ENCODE assay signal across 14 mouse cellular contexts in genomic region chr4:136224677-136225460, GRCm38 (mm10). TPM values are rescaled to one million over a fixed set of nuclear protein-coding genes. Genes with fewer than 3 reads are reported as not detected.
DNase-seq lines count a peak whose midpoint lies in the region; ATAC-seq and TF ChIP-seq lines count a peak whose summit lies in the region.
"Had no signal": no experiment of that assay in that cellular context is flagged by ENCODE, and none has a peak within 500 bp of the region (broad histone marks: within the 10 kb centered on the region; RNA-seq: fewer than 3 reads in every experiment).

No protein-coding gene starts in this region.

- no peaks in the 10 kb centered on the region for H3K9me3 ChIP-seq in heart, embryonic 10.5 days
- H3K9me3 ChIP-seq in hindbrain, embryonic 14.5 days (ENCODE audit: control insufficient read depth, low read length): no peaks in the 10 kb centered on the region
- H3K9me3 ChIP-seq in midbrain, postnatal 0 days (ENCODE audit: low read length): no peaks in the 10 kb centered on the region
- H3K9me3 ChIP-seq: embryonic facial prominence, embryonic 15.5 days had no signal

- peaks cover 35% of the 10 kb centered on the region for H3K4me1 ChIP-seq in heart, embryonic 10.5 days
- H3K4me1 ChIP-seq in cortical plate, adult 2 months (ENCODE audit: control insufficient read depth, insufficient read depth, low read length): peaks cover 4% of the 10 kb centered on the region
- H3K4me1 ChIP-seq in hindbrain, embryonic 14.5 days (replicated peaks; ENCODE audit: control insufficient read depth, insufficient read depth, low read length): peaks cover 17% of the 10 kb centered on the region
- H3K4me1 ChIP-seq in midbrain, postnatal 0 days (ENCODE audit: insufficient read depth, low read length): peaks cover 9% of the 10 kb centered on the region

- no peak for ATAC-seq in hindbrain, embryonic 14.5 days (ENCODE audit: low FRiP score)
- ATAC-seq in midbrain, postnatal 0 days (ENCODE audit: low FRiP score): no peak

- no peak for TF ChIP-seq CTCF in cortical plate, adult 2 months (IDR thresholded peaks at IDR 0.05; ENCODE audit: extremely low read depth, insufficient read depth, low read length)
- no peak for TF ChIP-seq CTCF in midbrain, postnatal 0 days (IDR thresholded peaks at IDR 0.05)

- no peak overlapping the region for H3K27ac ChIP-seq in heart, embryonic 10.5 days
- H3K27ac ChIP-seq in cortical plate, adult 2 months (ENCODE audit: insufficient read depth, low read length): 0 out of 2 replicates have a peak overlapping the region, but pooled peaks have one; percentile 37
- H3K27ac ChIP-seq in hindbrain, embryonic 14.5 days: peak overlapping the region; percentile 74
- peak overlapping the region; percentile 8 for H3K27ac ChIP-seq in midbrain, postnatal 0 days (ENCODE audit: low read depth, low read length)
- H3K27ac ChIP-seq: embryonic facial prominence, embryonic 15.5 days had no signal

- H3K4me2 ChIP-seq in hindbrain, embryonic 14.5 days (replicated peaks): no peak overlapping the region
- H3K4me2 ChIP-seq in midbrain, postnatal 0 days (ENCODE audit: low read depth, low read length, poor library complexity, severe bottlenecking): no peak overlapping the region
- H3K4me2 ChIP-seq: embryonic facial prominence, embryonic 15.5 days; liver, embryonic 11.5 days had no signal

- no peak for TF ChIP-seq POLR2A in cortical plate, adult 2 months (IDR thresholded peaks at IDR 0.05; ENCODE audit: extremely low read depth, insufficient read depth, low read length)

- H3K27me3 ChIP-seq in heart, embryonic 10.5 days (ENCODE audit: insufficient read depth, poor library complexity, severe bottlenecking): peaks cover 20% of the 10 kb centered on the region
- H3K27me3 ChIP-seq in hindbrain, embryonic 14.5 days (ENCODE audit: control insufficient read depth, insufficient read depth, low read length): no peaks in the 10 kb centered on the region; the same call in 1 of the 2 replicates
- no peaks in the 10 kb centered on the region; the same call in 1 of the 2 replicates for H3K27me3 ChIP-seq in midbrain, postnatal 0 days (ENCODE audit: insufficient read depth, low read length)
- H3K27me3 ChIP-seq: embryonic facial prominence, embryonic 15.5 days had no signal

- 76% methylated on average over 23 of the region's 23 CpGs for WGBS in heart, embryonic 10.5 days
- WGBS in hindbrain, embryonic 14.5 days: 85% methylated on average over 23 of the region's 23 CpGs
- WGBS in midbrain, postnatal 0 days: 85% methylated on average over 23 of the region's 23 CpGs

- DNase-seq in heart, adult 18-20 months: peak; percentile 33 to 61
- no peak for DNase-seq in heart, embryonic 10.5 days (ENCODE audit: low spot score)
- no peak for DNase-seq in hindbrain, embryonic 14.5 days (ENCODE audit: low spot score)
- no peak for DNase-seq in midbrain, postnatal 0 days (ENCODE audit: low spot score)
- no peak for DNase-seq in lung, postnatal 36 days
- no peak for DNase-seq in spleen, postnatal 4 days (ENCODE audit: low spot score in 2 of 2)
- no peak for DNase-seq in layer of hippocampus, adult 18-20 months (ENCODE audit: low spot score in 2 of 2)
- DNase-seq: adrenal gland, postnatal 36 days; B cell, adult 2 months; cerebellum, adult 9-10 months; kidney, adult 8-10 months had no signal

- no peak overlapping the region for H3K9ac ChIP-seq in hindbrain, embryonic 14.5 days
- no peak overlapping the region for H3K9ac ChIP-seq in midbrain, postnatal 0 days (replicated peaks; ENCODE audit: low read length, poor library complexity, severe bottlenecking)
- H3K9ac ChIP-seq: embryonic facial prominence, embryonic 15.5 days had no signal

- H3K36me3 ChIP-seq in heart, embryonic 10.5 days: no peaks in the 10 kb centered on the region
- no peaks in the 10 kb centered on the region for H3K36me3 ChIP-seq in hindbrain, embryonic 14.5 days (replicated peaks; ENCODE audit: control insufficient read depth, insufficient read depth)
- no peaks in the 10 kb centered on the region for H3K36me3 ChIP-seq in midbrain, postnatal 0 days (ENCODE audit: insufficient read depth, low read length)

- H3K4me3 ChIP-seq in heart, embryonic 10.5 days: no peak overlapping the region
- no peak overlapping the region for H3K4me3 ChIP-seq in cortical plate, adult 2 months (ENCODE audit: insufficient read depth, low read length)
- no peak overlapping the region for H3K4me3 ChIP-seq in hindbrain, embryonic 14.5 days (replicated peaks; ENCODE audit: low read length)
- no peak overlapping the region for H3K4me3 ChIP-seq in midbrain, postnatal 0 days (ENCODE audit: low read depth, low read length)
- H3K4me3 ChIP-seq: embryonic facial prominence, embryonic 15.5 days had no signal

RNA-seq across cellular contexts. Expression of gene Asap3, which starts 18.7 kb away (rescaled TPM):
- total RNA-seq in heart, adult 18-20 months (2021): 1 to 10 TPM; 7.6 to 9.1 TPM
- 3.4 and 3.7 TPM in 2 replicates for polyA plus RNA-seq in heart, embryonic 10.5 days (2016; fragmentation: Nextera tagmentation; extraction: Ambion mirVana)
- 2.9 and 3.2 TPM in 2 replicates for polyA plus RNA-seq in cortical plate, adult 2 months (2012; rRNA removed)
- polyA plus RNA-seq in hindbrain, embryonic 14.5 days (2014; fragmentation: Nextera tagmentation; extraction: Ambion mirVana): 4.9 TPM in 2 replicates
- 5.9 and 7.6 TPM in 2 replicates for total RNA-seq in midbrain, postnatal 0 days (2014; rRNA removed)
- 3.7 and 4.1 TPM in 2 replicates for polyA plus RNA-seq in midbrain, postnatal 0 days (2015; fragmentation: Nextera tagmentation; extraction: Ambion mirVana)
- total RNA-seq in layer of hippocampus, adult 18-20 months (2021): 1 to 10 TPM; 2.2 to 2.6 TPM

RNA-seq across cellular contexts. Expression of gene Tcea3, which starts 22.7 kb away (rescaled TPM):
- total RNA-seq in heart, adult 18-20 months (2021): 100 to 1,000 TPM; 126 to 148 TPM
- polyA plus RNA-seq in heart, embryonic 10.5 days (2016; fragmentation: Nextera tagmentation; extraction: Ambion mirVana): 35.6 and 47.2 TPM in 2 replicates
- polyA plus RNA-seq in cortical plate, adult 2 months (2012; rRNA removed): 0.53 and 0.92 TPM in 2 replicates
- 1.2 and 2.0 TPM in 2 replicates for polyA plus RNA-seq in hindbrain, embryonic 14.5 days (2014; fragmentation: Nextera tagmentation; extraction: Ambion mirVana)
- total RNA-seq in midbrain, postnatal 0 days (2014; rRNA removed): 0.66 and 1.1 TPM in 2 replicates
- polyA plus RNA-seq in midbrain, postnatal 0 days (2015; fragmentation: Nextera tagmentation; extraction: Ambion mirVana): 2.7 and 3.1 TPM in 2 replicates
- under 1 TPM in 1 of 2 experiments, not detected in 1; 0.50 TPM for total RNA-seq in layer of hippocampus, adult 18-20 months (2021)

RNA-seq across cellular contexts. Expression of gene E2f2, which starts 52.7 kb away (rescaled TPM):
- total RNA-seq in heart, adult 18-20 months (2021): 1 to 10 TPM; 1.3 to 1.4 TPM
- polyA plus RNA-seq in heart, embryonic 10.5 days (2016; fragmentation: Nextera tagmentation; extraction: Ambion mirVana): 6.3 and 6.6 TPM in 2 replicates
- polyA plus RNA-seq in cortical plate, adult 2 months (2012; rRNA removed): 0.67 and 0.78 TPM in 2 replicates
- polyA plus RNA-seq in hindbrain, embryonic 14.5 days (2014; fragmentation: Nextera tagmentation; extraction: Ambion mirVana): 1.2 and 1.3 TPM in 2 replicates
- 1.1 and 2.0 TPM in 2 replicates for total RNA-seq in midbrain, postnatal 0 days (2014; rRNA removed)
- polyA plus RNA-seq in midbrain, postnatal 0 days (2015; fragmentation: Nextera tagmentation; extraction: Ambion mirVana): 0.46 and 0.50 TPM in 2 replicates
- total RNA-seq in layer of hippocampus, adult 18-20 months (2021): under 1 TPM; 0.36 to 0.84 TPM

RNA-seq across cellular contexts. Expression of gene Zfp46, which starts 59.6 kb away (rescaled TPM):
- 10 to 100 TPM; 32.3 to 34.8 TPM for total RNA-seq in heart, adult 18-20 months (2021)
- 14.6 and 18.7 TPM in 2 replicates for polyA plus RNA-seq in heart, embryonic 10.5 days (2016; fragmentation: Nextera tagmentation; extraction: Ambion mirVana)
- 61.6 and 72.2 TPM in 2 replicates for polyA plus RNA-seq in cortical plate, adult 2 months (2012; rRNA removed)
- 39.8 and 48.8 TPM in 2 replicates for polyA plus RNA-seq in hindbrain, embryonic 14.5 days (2014; fragmentation: Nextera tagmentation; extraction: Ambion mirVana)
- 53.8 and 66.9 TPM in 2 replicates for total RNA-seq in midbrain, postnatal 0 days (2014; rRNA removed)
- polyA plus RNA-seq in midbrain, postnatal 0 days (2015; fragmentation: Nextera tagmentation; extraction: Ambion mirVana): 27.2 and 27.7 TPM in 2 replicates
- total RNA-seq in layer of hippocampus, adult 18-20 months (2021): 10 to 100 TPM; 34.2 to 34.6 TPM

Comparison
In these comparisons a context has a peak if more than half of its experiments do, and no peak if none do; other contexts are left out.
1. DNase-seq: peak in heart, adult 18-20 months (2 of 2); none in heart, embryonic 10.5 days (single experiment), hindbrain, embryonic 14.5 days (single experiment), midbrain, postnatal 0 days (single experiment), lung, postnatal 36 days (single experiment), spleen, postnatal 4 days (0 of 2) and layer of hippocampus, adult 18-20 months (0 of 2).